Mouse (Mus musculus): ENCODE results near the gene Oprm1. TPM values are rescaled to one million over a fixed set of nuclear protein-coding genes. Genes with fewer than 3 reads are reported as not detected.
A peak's percentile ranks its signal among the peaks of the same experiment; 100 is the strongest.

The Oprm1 gene
- polyA plus RNA-seq, 1 experiment from 2014 or later: 0.08 TPM

DNA sequence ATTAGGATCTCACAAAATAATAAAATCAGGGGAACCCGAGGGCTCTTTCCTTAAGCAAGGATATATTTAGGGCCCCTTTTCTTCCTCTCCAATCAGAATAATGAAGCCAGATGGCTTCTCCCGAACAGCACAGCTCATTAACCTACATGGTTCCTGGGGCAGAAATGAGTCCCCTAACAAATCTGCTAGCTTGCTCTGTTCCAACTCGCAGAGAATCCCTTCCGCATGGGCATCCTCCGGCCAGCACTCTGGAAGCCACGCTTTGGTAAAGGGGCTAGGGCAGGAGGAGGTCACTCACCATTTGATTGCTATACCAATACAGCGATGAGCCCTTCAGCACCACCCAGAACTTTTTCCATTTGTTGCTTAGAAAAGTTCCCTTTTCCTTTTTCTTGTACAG, 220.9 kb downstream of the Oprm1 start:
- H3K4me2 ChIP-seq: no peak overlapping the region
- H3K4me1 ChIP-seq (replicated peaks; ENCODE audit: control insufficient read depth, insufficient read depth, low read length): no peaks in the 10 kb centered on the region
- H3K9ac ChIP-seq (ENCODE audit: low read depth, low read length): no peak overlapping the region
- WGBS: 75% methylated on average over 7 of the region's 7 CpGs
- H3K9me3 ChIP-seq (ENCODE audit: control insufficient read depth, low read length): no peaks in the 10 kb centered on the region
- H3K36me3 ChIP-seq (ENCODE audit: control insufficient read depth, insufficient read depth, low read length): no peaks in the 10 kb centered on the region
- ATAC-seq (replicated peaks; ENCODE audit: low FRiP score) (no peak), DNase-seq (ENCODE audit: low spot score) (no peak)
- H3K4me3 ChIP-seq (ENCODE audit: low read depth, low read length): no peak overlapping the region
- no peak overlapping the region for H3K27ac ChIP-seq (ENCODE audit: low read depth, low read length)
- H3K27me3 ChIP-seq (replicated peaks; ENCODE audit: control insufficient read depth, insufficient read depth, low read length): no peaks in the 10 kb centered on the region

DNA sequence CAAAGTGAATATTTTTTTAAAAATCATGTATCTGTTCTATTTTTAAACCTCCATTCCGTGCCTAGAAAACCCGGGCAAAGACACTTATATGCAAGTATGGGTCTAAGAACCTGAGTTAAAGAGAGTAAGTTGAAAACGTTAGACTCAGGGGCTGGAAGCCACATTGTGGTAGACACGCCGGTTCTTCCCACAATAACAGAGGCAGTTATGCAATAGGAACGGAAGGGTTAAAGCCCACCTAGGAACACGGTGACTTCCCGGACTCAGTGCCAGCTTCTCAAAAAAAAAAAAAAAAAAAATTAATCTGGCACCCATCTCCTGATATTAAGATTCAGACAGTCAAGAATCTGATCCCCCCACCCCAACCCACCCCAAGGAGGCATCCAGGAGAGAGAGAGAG, 221.5 kb downstream of the Oprm1 start:
- Histone ChIP-seq H3K4me3 (ENCODE audit: low read depth, low read length) (no peak overlapping the region), H3K4me2 (no peak overlapping the region), H3K27ac (ENCODE audit: low read depth, low read length) (no peak overlapping the region), H3K27me3 (replicated peaks; ENCODE audit: control insufficient read depth, insufficient read depth, low read length) (no peaks in the 10 kb centered on the region), H3K9ac (ENCODE audit: low read depth, low read length) (no peak overlapping the region), H3K9me3 (ENCODE audit: control insufficient read depth, low read length) (no peaks in the 10 kb centered on the region), H3K36me3 (ENCODE audit: control insufficient read depth, insufficient read depth, low read length) (no peaks in the 10 kb centered on the region), H3K4me1 (replicated peaks; ENCODE audit: control insufficient read depth, insufficient read depth, low read length) (no peaks in the 10 kb centered on the region)
- no peak for ATAC-seq (replicated peaks; ENCODE audit: low FRiP score)
- 47% methylated on average over 8 of the region's 8 CpGs for WGBS
- no peak for DNase-seq (ENCODE audit: low spot score)

DNA sequence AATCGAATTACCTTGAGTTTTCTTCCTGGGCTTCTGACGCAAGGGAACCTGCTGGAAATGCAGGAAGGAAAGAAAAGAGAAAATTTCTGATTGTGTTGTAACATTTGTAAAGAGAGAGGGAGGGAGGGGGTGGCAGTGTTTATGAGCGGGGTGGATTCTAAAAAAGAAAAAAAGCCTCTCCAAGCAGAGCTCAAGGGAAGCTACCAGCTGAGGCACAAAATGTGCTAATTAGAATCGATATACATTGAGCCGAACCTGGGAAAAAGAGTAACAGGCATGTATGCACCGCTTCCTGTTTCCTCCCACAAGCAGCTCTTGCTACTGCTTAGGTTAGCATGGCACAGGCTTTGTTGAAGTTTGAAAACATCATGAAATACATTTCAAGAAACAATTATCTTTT, 221.9 kb downstream of the Oprm1 start:
- peak overlapping the region; percentile 33; the same call in 1 of the 2 replicates for H3K4me2 ChIP-seq
- H3K9me3 ChIP-seq (ENCODE audit: control insufficient read depth, low read length): no peaks in the 10 kb centered on the region
- 23% methylated on average over 6 of the region's 6 CpGs for WGBS
- H3K4me1 ChIP-seq (replicated peaks; ENCODE audit: control insufficient read depth, insufficient read depth, low read length): no peaks in the 10 kb centered on the region
- ATAC-seq (replicated peaks; ENCODE audit: low FRiP score): no peak
- H3K4me3 ChIP-seq (ENCODE audit: low read depth, low read length): no peak overlapping the region
- H3K27me3 ChIP-seq (replicated peaks; ENCODE audit: control insufficient read depth, insufficient read depth, low read length): no peaks in the 10 kb centered on the region
- H3K9ac ChIP-seq (ENCODE audit: low read depth, low read length): no peak overlapping the region
- DNase-seq (ENCODE audit: low spot score): no peak
- H3K27ac ChIP-seq (ENCODE audit: low read depth, low read length): no peak overlapping the region
- H3K36me3 ChIP-seq (ENCODE audit: control insufficient read depth, insufficient read depth, low read length): no peaks in the 10 kb centered on the region

DNA sequence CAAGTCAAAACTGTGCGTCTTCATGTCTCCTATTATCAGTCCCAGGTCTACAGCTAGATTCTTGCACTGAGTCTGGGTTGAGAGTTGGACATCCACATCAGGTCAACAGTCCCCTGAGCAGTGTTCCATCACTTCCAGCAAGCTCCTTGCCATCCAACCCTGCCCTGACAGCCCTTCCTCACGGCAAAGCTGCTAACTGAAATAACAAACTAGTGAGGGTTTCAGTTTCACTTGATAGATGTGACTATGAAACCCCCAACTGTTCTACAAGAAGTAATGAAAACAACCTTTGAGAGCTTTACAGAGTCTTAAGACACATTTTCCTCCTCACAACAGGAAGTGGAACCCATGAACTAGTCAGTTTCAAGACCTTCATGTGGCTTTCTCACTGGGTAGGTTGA, 224.4 kb downstream of the Oprm1 start:
- H3K4me3 ChIP-seq (ENCODE audit: low read depth, low read length): no peak overlapping the region
- no peaks in the 10 kb centered on the region for H3K4me1 ChIP-seq (replicated peaks; ENCODE audit: control insufficient read depth, insufficient read depth, low read length)
- no peak overlapping the region for H3K9ac ChIP-seq (ENCODE audit: low read depth, low read length)
- DNase-seq (ENCODE audit: low spot score) (no peak), ATAC-seq (replicated peaks; ENCODE audit: low FRiP score) (no peak)
- H3K36me3 ChIP-seq (ENCODE audit: control insufficient read depth, insufficient read depth, low read length): no peaks in the 10 kb centered on the region
- WGBS: 62% methylated on average over 2 of the region's 2 CpGs
- H3K27me3 ChIP-seq (replicated peaks; ENCODE audit: control insufficient read depth, insufficient read depth, low read length): no peaks in the 10 kb centered on the region
- no peaks in the 10 kb centered on the region for H3K9me3 ChIP-seq (ENCODE audit: control insufficient read depth, low read length)
- H3K27ac ChIP-seq (ENCODE audit: low read depth, low read length): no peak overlapping the region
- H3K4me2 ChIP-seq: no peak overlapping the region

DNA sequence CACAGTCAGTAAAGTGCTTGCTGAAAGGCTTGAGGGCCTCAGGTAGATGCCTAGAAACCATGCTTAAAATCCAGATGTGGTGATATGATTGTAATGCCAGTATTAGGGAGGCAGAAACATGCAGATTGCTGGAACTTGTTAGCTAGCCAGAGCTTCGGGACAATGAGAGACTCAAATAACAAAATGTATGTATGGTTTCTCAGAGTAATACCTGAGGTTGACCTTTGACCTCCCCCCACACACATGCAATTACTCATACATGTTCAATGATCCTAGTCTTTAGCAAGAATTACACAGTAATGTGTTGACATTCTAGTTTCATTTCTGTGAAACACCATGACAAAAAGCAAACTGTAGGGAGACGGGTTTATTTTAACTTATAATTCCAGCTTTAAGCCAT, 225.1 kb downstream of the Oprm1 start:
- 79% methylated on average over 2 of the region's 2 CpGs for WGBS
- H3K9me3 ChIP-seq (ENCODE audit: control insufficient read depth, low read length): no peaks in the 10 kb centered on the region
- no peak overlapping the region for H3K4me3 ChIP-seq (ENCODE audit: low read depth, low read length)
- no peaks in the 10 kb centered on the region for H3K36me3 ChIP-seq (ENCODE audit: control insufficient read depth, insufficient read depth, low read length)
- H3K4me1 ChIP-seq (replicated peaks; ENCODE audit: control insufficient read depth, insufficient read depth, low read length): no peaks in the 10 kb centered on the region
- H3K9ac ChIP-seq (ENCODE audit: low read depth, low read length): no peak overlapping the region
- DNase-seq (ENCODE audit: low spot score): no peak
- H3K27me3 ChIP-seq (replicated peaks; ENCODE audit: control insufficient read depth, insufficient read depth, low read length): no peaks in the 10 kb centered on the region
- H3K4me2 ChIP-seq: no peak overlapping the region
- ATAC-seq (replicated peaks; ENCODE audit: low FRiP score): no peak
- no peak overlapping the region for H3K27ac ChIP-seq (ENCODE audit: low read depth, low read length)

DNA sequence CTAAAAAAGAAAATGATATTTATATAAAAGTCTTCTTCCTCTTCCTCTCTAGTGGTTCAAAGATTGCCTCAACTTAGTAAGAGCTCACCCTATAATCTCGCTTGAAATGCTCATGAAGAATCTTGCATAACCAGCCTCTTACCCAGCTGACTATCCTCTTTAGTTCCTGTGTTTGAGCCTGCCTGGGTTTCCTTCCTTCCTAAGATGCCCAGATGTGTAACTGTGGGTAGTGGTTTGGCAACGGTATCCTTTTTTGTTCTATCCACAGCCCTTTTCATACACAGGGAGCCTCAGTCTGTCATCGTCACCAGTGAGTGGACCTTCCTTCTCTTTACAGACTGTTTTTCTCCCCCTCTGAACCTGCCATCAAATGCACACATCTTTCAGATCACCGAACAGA, 227.9 kb downstream of the Oprm1 start:
- DNase-seq (ENCODE audit: low spot score) (no peak), ATAC-seq (replicated peaks; ENCODE audit: low FRiP score) (no peak)
- no peak overlapping the region for H3K4me2 ChIP-seq
- H3K9me3 ChIP-seq (ENCODE audit: control insufficient read depth, low read length): no peaks in the 10 kb centered on the region
- no peak overlapping the region for H3K27ac ChIP-seq (ENCODE audit: low read depth, low read length)
- WGBS: 64% methylated on average over 4 of the region's 4 CpGs
- no peaks in the 10 kb centered on the region for H3K4me1 ChIP-seq (replicated peaks; ENCODE audit: control insufficient read depth, insufficient read depth, low read length)
- no peaks in the 10 kb centered on the region for H3K27me3 ChIP-seq (replicated peaks; ENCODE audit: control insufficient read depth, insufficient read depth, low read length)
- H3K36me3 ChIP-seq (ENCODE audit: control insufficient read depth, insufficient read depth, low read length): no peaks in the 10 kb centered on the region
- no peak overlapping the region for H3K9ac ChIP-seq (ENCODE audit: low read depth, low read length)
- H3K4me3 ChIP-seq (ENCODE audit: low read depth, low read length): no peak overlapping the region

DNA sequence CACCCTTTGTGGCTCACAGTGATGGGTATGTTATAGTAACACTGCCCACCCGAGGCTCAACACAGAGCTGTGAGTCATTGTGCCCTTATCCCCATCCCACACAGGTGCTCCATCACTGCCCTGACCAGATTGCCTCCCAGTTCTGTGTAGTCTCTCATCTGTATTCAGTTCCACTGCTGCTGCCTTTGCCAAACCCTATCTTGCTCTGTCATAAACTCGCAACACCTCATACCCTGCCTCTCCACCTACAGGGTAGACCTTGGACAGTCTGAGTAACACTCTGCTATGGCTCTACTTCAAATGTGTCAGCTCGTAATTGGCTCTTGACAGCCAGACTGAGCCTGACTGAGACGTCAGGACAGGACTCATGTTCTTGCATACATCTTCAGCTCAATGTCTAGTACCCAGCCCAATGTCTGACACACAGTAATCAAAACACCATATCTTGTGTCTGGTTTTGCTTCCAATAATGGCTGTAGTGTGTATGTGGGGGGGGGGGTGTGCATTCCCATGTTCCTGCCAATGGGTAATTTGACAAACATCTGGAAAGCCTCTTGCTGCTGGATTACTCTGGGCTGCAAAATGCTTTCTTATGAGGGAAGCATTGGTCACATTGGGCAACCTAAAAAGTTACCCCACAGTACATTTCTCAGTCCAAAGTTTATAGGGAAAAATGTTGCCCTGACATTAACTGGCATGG, 229.2 kb downstream of the Oprm1 start:
- H3K27me3 ChIP-seq (replicated peaks; ENCODE audit: control insufficient read depth, insufficient read depth, low read length): no peaks in the 10 kb centered on the region
- WGBS: 66% methylated on average over 4 of the region's 4 CpGs
- H3K4me2 ChIP-seq: no peak overlapping the region
- H3K4me1 ChIP-seq (replicated peaks; ENCODE audit: control insufficient read depth, insufficient read depth, low read length): no peaks in the 10 kb centered on the region
- no peaks in the 10 kb centered on the region for H3K9me3 ChIP-seq (ENCODE audit: control insufficient read depth, low read length)
- no peak overlapping the region for H3K4me3 ChIP-seq (ENCODE audit: low read depth, low read length)
- ATAC-seq (replicated peaks; ENCODE audit: low FRiP score) (no peak), DNase-seq (ENCODE audit: low spot score) (no peak)
- no peak overlapping the region for H3K9ac ChIP-seq (ENCODE audit: low read depth, low read length)
- H3K27ac ChIP-seq (ENCODE audit: low read depth, low read length): no peak overlapping the region
- no peaks in the 10 kb centered on the region for H3K36me3 ChIP-seq (ENCODE audit: control insufficient read depth, insufficient read depth, low read length)

DNA sequence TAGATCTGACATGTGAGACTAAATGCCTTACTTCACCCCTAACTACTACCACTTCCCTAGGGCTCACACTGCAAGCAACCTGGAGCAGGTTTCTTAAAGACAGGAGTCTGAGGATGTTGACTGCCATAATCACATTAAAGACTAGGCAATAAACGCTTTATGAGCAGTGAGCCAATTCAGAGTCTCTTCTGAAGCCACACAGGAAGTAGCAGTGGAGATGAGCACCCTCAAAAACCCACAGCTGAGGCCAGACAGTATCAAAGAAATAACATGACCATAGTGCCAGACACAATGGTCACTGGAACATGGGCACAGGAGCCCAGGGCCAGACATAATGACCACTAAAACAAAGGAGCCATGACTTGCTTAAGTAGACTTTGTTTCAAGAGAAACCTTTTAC, 230.2 kb downstream of the Oprm1 start:
- Histone ChIP-seq H3K36me3 (ENCODE audit: control insufficient read depth, insufficient read depth, low read length) (no peaks in the 10 kb centered on the region), H3K4me3 (ENCODE audit: low read depth, low read length) (no peak overlapping the region), H3K27me3 (replicated peaks; ENCODE audit: control insufficient read depth, insufficient read depth, low read length) (no peaks in the 10 kb centered on the region), H3K4me1 (replicated peaks; ENCODE audit: control insufficient read depth, insufficient read depth, low read length) (no peaks in the 10 kb centered on the region), H3K9ac (ENCODE audit: low read depth, low read length) (no peak overlapping the region), H3K9me3 (ENCODE audit: control insufficient read depth, low read length) (no peaks in the 10 kb centered on the region), H3K4me2 (no peak overlapping the region), H3K27ac (ENCODE audit: low read depth, low read length) (no peak overlapping the region)
- ATAC-seq (replicated peaks; ENCODE audit: low FRiP score) (no peak), DNase-seq (ENCODE audit: low spot score) (no peak)
- 58% methylated on average over 1 of the region's 1 CpGs for WGBS

DNA sequence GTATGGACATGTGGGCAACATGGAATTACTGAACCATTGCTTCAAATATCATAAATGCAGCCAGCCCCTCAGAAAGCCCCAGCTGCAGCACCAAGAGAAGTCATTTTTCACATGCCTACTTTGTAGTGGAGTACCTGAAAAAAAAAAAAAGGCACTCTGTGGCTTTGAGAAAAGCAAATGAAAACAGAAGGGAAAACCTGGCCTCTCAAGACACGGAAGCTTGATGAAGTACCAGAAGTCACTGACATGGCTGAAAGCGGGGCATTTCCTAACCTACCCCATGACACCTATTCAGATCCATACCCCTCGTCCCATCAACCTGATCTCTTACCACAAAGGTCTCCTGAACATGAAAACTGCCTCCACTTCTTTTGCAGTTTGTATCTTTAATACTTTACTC, 238.6 kb downstream of the Oprm1 start:
- 68% methylated on average over 3 of the region's 3 CpGs for WGBS
- ATAC-seq (replicated peaks; ENCODE audit: low FRiP score): no peak
- H3K9ac ChIP-seq (ENCODE audit: low read depth, low read length): no peak overlapping the region
- H3K27me3 ChIP-seq (replicated peaks; ENCODE audit: control insufficient read depth, insufficient read depth, low read length): no peaks in the 10 kb centered on the region
- no peak for DNase-seq (ENCODE audit: low spot score)
- H3K36me3 ChIP-seq (ENCODE audit: control insufficient read depth, insufficient read depth, low read length): no peaks in the 10 kb centered on the region
- H3K27ac ChIP-seq (ENCODE audit: low read depth, low read length): no peak overlapping the region
- H3K4me3 ChIP-seq (ENCODE audit: low read depth, low read length): no peak overlapping the region
- H3K4me2 ChIP-seq: no peak overlapping the region
- H3K4me1 ChIP-seq (replicated peaks; ENCODE audit: control insufficient read depth, insufficient read depth, low read length): no peaks in the 10 kb centered on the region
- H3K9me3 ChIP-seq (ENCODE audit: control insufficient read depth, low read length): no peaks in the 10 kb centered on the region

All from liver, embryonic 11.5 days (tissue).